Mouse (Mus musculus) bone marrow, adult 2 months (tissue): ENCODE data around the gene Vgll4. TPM values are rescaled to one million over a fixed set of nuclear protein-coding genes. Genes with fewer than 3 reads are reported as not detected.

Experiments
- H3K27ac ChIP-seq: fragments of 200-500 bp; 2 replicates; pipeline ENCODE4 v1.5.1; 2012; ENCODE audit warnings: low read depth, mild to moderate bottlenecking, control low read depth, inconsistent platforms, low read length; ENCODE audit not compliant: control insufficient read depth, poor library complexity, insufficient read depth
- H3K4me1 ChIP-seq: fragments of 200-500 bp; 2 replicates; pipeline ENCODE4 v1.6.1; 2011; ENCODE audit warnings: low read length; ENCODE audit not compliant: control insufficient read depth, insufficient read depth
- H3K4me3 ChIP-seq: fragments of 200-500 bp; replicated peaks from 2 replicates; pipeline ENCODE3; 2011; ENCODE audit warnings: mild to moderate bottlenecking, low read depth, low read length, control low read depth; ENCODE audit not compliant: control insufficient read depth
- CTCF ChIP-seq: fragments of 200-500 bp; IDR thresholded peaks from 2 replicates; pipeline ENCODE4 v1.5.1; 2011; ENCODE audit warnings: low read length, control low read depth; ENCODE audit not compliant: control insufficient read depth, insufficient read depth
- POLR2A ChIP-seq: fragments of 200-500 bp; IDR thresholded peaks from 2 replicates; pipeline ENCODE4 v1.6.1; 2011; ENCODE audit warnings: low read depth, mild to moderate bottlenecking, control low read depth, low read length, borderline replicate concordance; ENCODE audit not compliant: control insufficient read depth
- WGBS: fragments of 180-500 bp; shearing (Covaris S2); methylation state at CpG from one replicate; pipeline ENCODE4 v1.1.7; 2018; 5-methylcytosine and 5-hydroxymethylcytosine counted together
- polyA plus RNA-seq: library from polyadenylated mRNA; stranded (reverse); fragments of >200 nt; gene quantifications from 2 replicates; pipeline ENCODE4 v1.2.4, GENCODE M21; 2011; ENCODE audit warnings: low replicate concordance; ENCODE audit not compliant: missing spikeins, insufficient read depth, insufficient read length

Gene Vgll4
- polyA plus RNA-seq, 1 experiment = 9.9 TPM

DNA sequence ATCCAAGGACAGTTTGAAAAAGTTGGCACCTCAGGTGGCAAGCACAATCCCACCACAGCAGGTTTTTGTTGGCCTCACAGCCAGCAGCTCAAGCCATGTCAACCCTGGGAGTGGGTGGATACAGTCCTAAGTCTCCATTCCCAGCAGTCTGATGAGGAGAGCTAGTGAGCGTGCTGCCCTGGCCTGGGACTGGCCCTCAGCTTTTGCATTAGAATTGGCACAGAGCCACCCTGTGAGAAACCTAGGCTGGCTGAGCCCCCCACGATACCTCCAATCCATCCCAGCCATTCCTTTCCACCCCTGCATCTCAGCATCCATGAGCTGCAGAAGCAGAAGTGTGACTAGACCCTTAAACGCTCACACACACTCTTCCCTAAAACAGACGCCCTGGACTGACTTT lies 67.9 kb downstream of the Vgll4 start:
- no peak for TF ChIP-seq POLR2A
- TF ChIP-seq CTCF = no peak
- 51% methylated on average over 4 of the region's 4 CpGs for WGBS
- Histone ChIP-seq H3K4me1 (peaks cover 9% of the 10 kb centered on the region; the same call in 1 of the 2 replicates), H3K4me3 (no peak overlapping the region), H3K27ac (no peak overlapping the region)

DNA sequence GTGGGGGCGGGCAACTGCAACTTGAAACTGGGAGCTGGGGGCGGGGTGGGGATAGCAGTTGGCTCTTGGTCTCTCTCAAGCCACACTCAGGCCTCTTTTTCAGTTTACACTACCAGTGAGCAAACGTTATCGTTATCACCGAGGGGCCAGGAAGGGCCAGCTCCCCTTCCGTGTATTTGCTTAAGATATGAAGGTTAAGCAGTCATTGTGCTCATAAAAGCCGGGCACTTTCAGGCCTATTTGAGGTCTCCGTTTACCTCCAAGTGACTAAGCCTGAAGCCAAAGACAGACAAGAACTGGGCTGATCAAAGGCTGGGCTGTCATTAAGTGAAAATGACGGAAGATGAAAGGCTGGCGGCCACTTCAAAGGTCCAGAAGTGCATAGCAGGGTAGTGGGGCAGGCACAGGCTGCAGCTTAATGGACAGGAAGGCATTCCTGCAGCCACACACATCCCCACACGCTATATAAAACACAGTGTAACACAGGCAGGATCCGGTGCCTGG lies 68.4 kb downstream of the Vgll4 start:
- peak overlapping the region; percentile 53; the same call in 1 of the 2 replicates for H3K27ac ChIP-seq
- WGBS = 48% methylated on average over 12 of the region's 12 CpGs
- TF ChIP-seq POLR2A (no peak), CTCF (no peak)
- H3K4me3 ChIP-seq = no peak overlapping the region
- peaks cover 9% of the 10 kb centered on the region; the same call in 1 of the 2 replicates for H3K4me1 ChIP-seq

DNA sequence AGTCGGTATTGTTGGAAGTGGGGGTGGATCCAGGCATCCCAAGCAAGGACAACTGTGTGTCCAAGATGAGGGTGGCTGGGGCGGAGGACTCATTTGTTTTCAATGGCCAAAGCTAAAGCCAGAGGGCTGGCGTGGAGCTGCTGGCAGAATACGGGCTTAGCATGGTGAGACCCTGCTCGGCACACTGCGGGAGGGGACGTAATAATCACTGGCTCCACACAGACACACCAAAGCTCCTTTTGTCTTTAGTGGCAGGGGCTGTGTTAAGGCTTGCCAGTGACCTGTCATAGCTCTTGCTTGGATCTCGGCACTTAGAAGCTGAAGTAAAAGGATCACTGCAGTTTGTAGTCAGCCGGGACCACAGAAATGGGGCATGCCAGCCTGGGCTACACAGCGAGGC lies 69.6 kb downstream of the Vgll4 start:
- Histone ChIP-seq H3K4me1 (peaks cover 10% of the 10 kb centered on the region), H3K27ac (no peak overlapping the region; the same call in 1 of the 2 replicates), H3K4me3 (no peak overlapping the region)
- WGBS = 87% methylated on average over 10 of the region's 10 CpGs
- TF ChIP-seq POLR2A (no peak), CTCF (no peak)

DNA sequence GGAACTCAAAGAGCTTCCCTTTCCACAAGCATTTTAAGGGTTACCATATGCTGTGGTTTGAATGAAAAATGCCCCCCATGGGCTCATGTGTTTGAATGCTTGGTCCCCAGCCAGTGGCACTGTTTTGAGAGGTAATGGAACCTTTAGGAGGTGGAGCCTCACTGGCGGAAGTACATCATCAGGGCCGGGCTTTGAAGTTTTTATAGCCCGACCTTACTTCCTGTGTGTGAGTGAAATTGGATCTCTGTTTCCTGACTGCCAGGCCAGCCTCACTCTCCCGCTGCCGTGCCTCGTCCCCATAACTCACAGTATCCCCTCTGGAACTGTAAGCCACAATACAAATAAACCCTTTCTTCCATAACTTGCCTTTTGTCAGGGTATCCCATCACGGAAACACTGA lies 70.1 kb downstream of the Vgll4 start:
- Histone ChIP-seq H3K27ac (no peak overlapping the region), H3K4me1 (peaks cover 13% of the 10 kb centered on the region), H3K4me3 (no peak overlapping the region)
- TF ChIP-seq POLR2A = no peak
- no peak for TF ChIP-seq CTCF
- 22% methylated on average over 7 of the region's 7 CpGs for whole genome bisulfite sequencing

DNA sequence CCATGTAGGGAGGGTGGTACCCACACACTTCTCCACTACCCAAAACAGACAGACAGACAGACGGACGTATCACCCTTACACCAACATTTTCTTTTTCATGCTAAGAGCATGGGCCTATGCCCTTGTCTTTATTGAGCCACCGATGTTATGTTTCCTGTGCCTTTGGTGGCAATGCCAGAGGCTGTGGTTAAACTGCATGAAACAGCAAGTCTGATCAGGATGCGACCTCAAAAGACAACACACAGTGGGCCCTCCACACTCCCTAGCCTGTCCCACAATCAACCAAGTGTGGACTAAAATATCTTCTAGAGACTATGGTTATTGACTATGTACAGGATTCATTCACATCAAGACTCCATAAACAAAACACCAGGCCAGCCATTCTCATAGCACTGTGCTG lies 70.8 kb downstream of the Vgll4 start:
- Histone ChIP-seq H3K27ac (no peak overlapping the region), H3K4me3 (no peak overlapping the region), H3K4me1 (peaks cover 16% of the 10 kb centered on the region)
- 18% methylated on average over 4 of the region's 4 CpGs for WGBS
- TF ChIP-seq CTCF = no peak
- no peak for TF ChIP-seq POLR2A

DNA sequence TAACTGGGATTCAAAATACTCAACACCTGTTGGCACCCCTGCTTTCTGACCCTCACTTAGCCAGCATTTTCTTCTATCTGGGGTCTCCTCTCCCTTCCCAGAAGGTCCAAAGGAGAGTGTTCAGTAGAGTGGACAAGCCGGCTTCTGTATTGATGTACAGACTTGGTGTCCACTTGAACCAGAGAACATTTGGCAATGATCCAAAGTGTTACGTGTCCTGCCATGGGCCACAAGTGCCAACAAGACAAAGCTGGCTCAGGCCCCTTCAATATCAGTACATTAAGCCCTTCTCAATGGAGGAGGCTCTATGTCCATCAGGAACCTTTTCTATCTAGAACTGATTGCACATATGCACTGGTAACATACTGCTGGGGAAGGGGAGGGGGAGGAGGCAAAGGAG lies 73.5 kb downstream of the Vgll4 start:
- Histone ChIP-seq H3K4me3 (no peak overlapping the region), H3K27ac (no peak overlapping the region), H3K4me1 (peaks cover 19% of the 10 kb centered on the region)
- 80% methylated on average over 2 of the region's 2 CpGs for WGBS
- TF ChIP-seq POLR2A = no peak
- no peak for TF ChIP-seq CTCF

DNA sequence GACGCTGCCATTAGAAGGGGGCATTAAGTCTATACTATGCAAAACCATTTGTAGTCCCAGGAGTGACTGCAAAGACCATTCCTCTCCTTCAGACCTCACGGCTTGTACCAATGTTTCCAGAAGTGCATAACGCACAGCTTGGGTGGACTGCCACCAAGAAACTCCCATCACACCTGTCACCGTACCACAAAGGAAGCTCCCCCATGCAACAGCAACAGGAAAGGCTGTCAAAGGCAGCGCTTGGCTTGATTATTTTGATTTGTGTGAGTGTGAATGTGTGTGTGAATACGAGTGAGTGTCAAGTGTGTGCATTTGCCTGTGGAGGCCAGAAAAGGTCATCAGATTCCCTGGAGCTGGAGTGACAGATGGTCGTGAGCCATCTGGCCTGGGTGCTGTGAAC lies 74.6 kb downstream of the Vgll4 start:
- Histone ChIP-seq H3K4me3 (no peak overlapping the region), H3K4me1 (peaks cover 21% of the 10 kb centered on the region), H3K27ac (no peak overlapping the region)
- TF ChIP-seq POLR2A (no peak), CTCF (no peak)
- 78% methylated on average over 7 of the region's 7 CpGs for WGBS

DNA sequence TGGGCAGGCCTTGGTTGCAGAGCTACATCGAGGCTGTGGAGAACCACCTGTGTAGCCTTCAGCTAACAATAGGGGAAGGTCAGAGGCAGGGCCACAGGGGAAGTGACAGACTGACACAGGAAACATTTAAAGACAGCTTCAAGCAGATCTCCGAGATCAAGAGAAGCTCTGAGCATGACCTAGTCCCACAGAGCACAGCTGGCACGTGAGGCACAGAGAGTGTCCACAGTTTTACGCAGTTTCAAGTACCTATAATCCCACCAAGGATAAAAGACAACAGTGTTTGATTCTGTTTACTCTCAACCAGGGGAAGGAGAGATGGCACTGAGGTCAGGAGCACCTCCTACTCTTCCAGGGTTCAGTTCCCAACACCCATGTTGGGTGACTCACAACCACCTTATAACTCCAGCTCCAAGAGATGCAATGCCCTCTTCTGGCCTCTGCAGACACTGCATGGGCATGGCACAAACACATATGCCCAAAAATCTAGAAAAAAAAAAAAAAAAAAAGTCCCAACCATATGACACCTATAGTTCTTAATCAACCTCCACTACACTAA lies 75.2 kb downstream of the Vgll4 start:
- peak overlapping the region; percentile 87 for H3K27ac ChIP-seq
- H3K4me3 ChIP-seq = peak overlapping the region; percentile 2
- peaks cover 21% of the 10 kb centered on the region for H3K4me1 ChIP-seq
- WGBS = 19% methylated on average over 4 of the region's 4 CpGs
- TF ChIP-seq CTCF = peak; percentile 46
- no peak for TF ChIP-seq POLR2A
